Mouse (Mus musculus) left cerebral cortex, postnatal 10 days (tissue): ENCODE measurements around the gene Rpl35a. TPM values are rescaled to one million over a fixed set of nuclear protein-coding genes. Genes with fewer than 3 reads are reported as not detected.

ENCODE experiments used
- DNase-seq, 2 experiments: peaks; one replicate each; pipeline ENCODE4 v3.0.0; 2021 to 2022; ENCODE audit warnings: low spot score in 2 of 2, mixed read lengths in 1 of 2; ENCODE audit errors: extremely low spot score in 1 of 2
- intact Hi-C: fragments of 180-260 bp; cut with DNase I; formaldehyde crosslinking; loops from one replicate; pipeline ENCODE4 v1.15.1; 2025
- microRNA-seq: library from miRNA; unstranded; fragments of <30 nt; microRNA quantifications from one replicate; pipeline ENCODE4 v1.2.0, GENCODE M21; 2022
- total RNA-seq, 2 experiments: library from RNA; stranded (reverse); gene quantifications; 2 replicates each; pipeline ENCODE4 v1.2.3; 2021

Gene Rpl35a
- total RNA-seq, 2 experiments from 2014 or later = 258 to 270 TPM

GRCm38 (mm10) chr16:33080063-33080462 is 23.8 kb downstream of the Rpl35a start:
- intact Hi-C loops = no loop called here
- no peak for DNase-seq

GRCm38 (mm10) chr16:33082951-33083350 is 26.7 kb downstream of the Rpl35a start:
- no peak for DNase-seq
- intact Hi-C loops = no loop called here

- intact Hi-C loops = no loop called here
Observed at GRCm38 (mm10) chr16:33083996-33084395, 27.7 kb downstream of the Rpl35a start.

GRCm38 (mm10) chr16:33085666-33086065 is 29.4 kb downstream of the Rpl35a start:
- DNase-seq = no peak
- intact Hi-C loops = no loop called here

More at GRCm38 (mm10) chr16:33083996-33084395, 27.7 kb downstream of the Rpl35a start:
- no peak for DNase-seq

Small RNA genes within 50 kb of the gene (microRNA-seq; reads per million reads assigned to microRNA genes)
- not detected for gene Gm22231
- gene Mir1947 = 4.3 reads per million, percentile 15 among the genes with 10 or more reads in this experiment

Other genes starting within 250 kb of the Rpl35a start
- not detected for gene Smbd1, start 246.0 kb upstream of the Rpl35a start, total RNA-seq
- gene Fyttd1, start 179.0 kb upstream of the Rpl35a start, total RNA-seq = 100 to 1,000 TPM; 138 to 145 TPM
- gene Rubcn, start 178.7 kb upstream of the Rpl35a start, total RNA-seq = 10 to 100 TPM; 59.9 to 60.6 TPM
- 10 to 100 TPM; 28.9 to 32.4 TPM for gene Lrch3, start 142.4 kb upstream of the Rpl35a start, total RNA-seq
- gene Iqcg, start 235 bp upstream of the Rpl35a start, total RNA-seq = 1 to 10 TPM; 6.0 to 9.7 TPM
- gene Lmln, start 6.1 kb downstream of the Rpl35a start, total RNA-seq = 10 to 100 TPM; 20.1 to 24.2 TPM
- gene Osbpl11, start 128.6 kb downstream of the Rpl35a start, total RNA-seq = 10 to 100 TPM; 20.7 TPM
- gene Snx4, start 195.0 kb downstream of the Rpl35a start, total RNA-seq = 10 to 100 TPM; 56.6 to 57.2 TPM